Mouse (Mus musculus) embryo, embryonic 10 days (tissue): ENCODE results near the gene Atg14.
A peak's percentile ranks its signal among the peaks of the same experiment; 100 is the strongest.
"Not testable (repeated sequence)": the region's sequence is repeated elsewhere in the genome, so short reads cannot be mapped to it uniquely, and the experiment has no call there.

Experiments used
- DNase-seq: peaks from one replicate; pipeline ENCODE4 v3.0.0-alpha.2; 2015; ENCODE audit warnings: low spot score

Gene Atg14

DNA sequence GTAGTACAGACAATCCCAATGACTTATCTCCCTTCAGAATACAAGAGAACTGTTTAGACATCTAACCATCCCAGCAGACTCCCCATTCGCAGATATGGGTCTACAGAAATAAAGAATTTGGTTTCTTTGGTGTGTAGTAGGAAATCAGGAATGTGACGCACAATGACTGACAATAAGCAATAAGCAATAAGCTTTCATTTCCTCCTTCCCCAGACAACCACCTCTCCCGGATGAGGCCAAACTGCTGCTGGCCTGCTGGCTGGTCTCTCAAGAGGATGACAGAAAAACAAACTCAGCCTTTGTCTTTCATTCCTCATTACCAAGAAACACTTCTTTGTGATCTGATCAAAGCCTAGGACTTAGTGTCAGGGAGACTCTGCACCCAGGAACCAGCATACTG, 28.2 kb downstream of the Atg14 start:
- no peak for DNase-seq

DNA sequence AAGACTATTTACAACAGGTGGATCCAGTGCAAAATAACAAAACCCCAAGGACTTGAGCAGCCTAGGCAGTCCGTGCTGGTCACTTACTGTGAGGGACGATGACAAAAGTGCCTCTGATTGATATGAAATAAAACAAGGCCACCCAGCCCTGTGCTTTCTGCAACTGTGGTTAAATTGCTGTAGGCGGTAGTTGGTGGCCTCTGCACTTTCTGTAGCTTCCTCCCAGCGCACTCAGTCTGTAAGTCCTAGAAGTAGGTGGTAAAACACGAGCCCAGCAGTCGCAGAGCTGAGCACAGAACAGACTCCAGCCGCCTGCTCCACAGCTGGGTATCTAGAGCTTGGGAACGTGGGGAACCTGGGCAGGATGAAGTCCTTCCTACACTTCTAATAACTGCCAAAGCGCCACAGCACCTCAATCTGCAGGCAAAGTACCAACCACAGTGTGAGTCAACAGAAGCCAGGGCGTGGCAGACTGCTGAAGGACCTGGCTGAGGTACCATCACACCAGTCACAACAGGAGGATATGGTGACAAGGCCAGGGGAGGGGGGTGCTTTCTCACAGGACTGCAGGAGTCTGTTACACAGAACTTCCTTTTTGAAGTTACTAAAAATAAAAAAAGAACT, 29.0 kb downstream of the Atg14 start:
- DNase-seq, result no peak

DNA sequence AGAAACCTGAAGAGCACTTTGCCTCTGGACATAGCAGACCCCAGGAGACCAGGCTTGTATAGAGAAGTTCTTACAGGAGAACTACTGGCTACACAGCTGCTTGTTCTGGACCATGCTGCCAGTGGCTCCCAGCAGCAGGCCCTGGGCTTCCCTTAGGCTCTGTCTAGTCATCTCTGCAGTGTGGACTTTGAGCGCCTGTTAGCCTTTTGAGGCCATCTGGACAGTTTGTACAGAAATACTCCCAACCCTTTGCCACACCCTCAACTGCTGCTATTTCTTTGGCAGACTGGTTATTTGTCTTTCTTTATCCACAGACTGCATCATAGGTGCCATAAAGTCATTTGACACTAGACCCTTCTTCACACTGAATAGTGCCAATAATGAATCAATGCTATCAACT, 35.4 kb downstream of the Atg14 start:
- DNase-seq, result no peak

- DNase-seq, result no peak
Observed at GRCm38 (mm10) chr14:47534176-47534525, 36.3 kb downstream of the Atg14 start.

DNA sequence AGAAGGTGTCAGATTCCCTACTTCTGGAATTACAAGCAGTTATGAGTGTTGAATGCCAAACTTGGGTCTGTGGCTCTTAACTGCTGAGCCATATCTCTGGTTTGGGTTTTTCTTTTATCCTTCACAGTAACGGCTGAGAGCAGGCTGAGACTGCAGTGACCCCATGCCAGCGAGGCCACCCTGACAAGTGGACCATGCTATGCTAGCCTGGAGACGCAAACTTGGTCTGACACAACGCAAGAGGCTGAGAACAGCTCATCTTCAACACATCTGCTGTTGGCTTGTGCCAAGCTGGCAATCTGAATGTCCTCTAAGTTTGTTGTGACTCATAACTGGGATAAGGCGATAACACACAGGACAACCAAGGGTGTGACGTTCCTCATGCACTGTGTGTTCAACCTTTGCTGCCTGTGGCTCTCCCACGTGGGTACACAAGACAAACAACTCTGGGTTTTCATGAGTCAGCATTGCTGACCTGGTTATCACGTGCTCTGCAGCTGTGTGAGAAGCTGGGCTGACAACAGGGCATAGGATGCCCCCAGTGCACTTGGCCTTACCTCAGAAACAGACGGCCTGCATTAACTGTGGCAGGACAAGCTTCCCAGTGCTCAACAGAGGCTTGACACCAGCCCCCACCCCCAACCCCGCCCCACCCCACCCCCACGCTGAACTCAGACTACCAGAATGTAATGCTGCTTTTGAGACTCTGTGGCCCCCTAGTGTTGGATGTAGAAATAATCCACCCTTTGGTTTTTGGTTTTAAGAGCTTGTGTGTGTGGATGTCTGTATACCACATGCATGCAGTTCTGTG, 36.9 kb downstream of the Atg14 start:
- DNase-seq, result peak; percentile 72

- no peak for DNase-seq
Observed at GRCm38 (mm10) chr14:47532496-47532895, 38.0 kb downstream of the Atg14 start.

GRCm38 (mm10) chr14:47529592-47529991, 40.9 kb downstream of the Atg14 start:
- not testable (repeated sequence) for DNase-seq

DNA sequence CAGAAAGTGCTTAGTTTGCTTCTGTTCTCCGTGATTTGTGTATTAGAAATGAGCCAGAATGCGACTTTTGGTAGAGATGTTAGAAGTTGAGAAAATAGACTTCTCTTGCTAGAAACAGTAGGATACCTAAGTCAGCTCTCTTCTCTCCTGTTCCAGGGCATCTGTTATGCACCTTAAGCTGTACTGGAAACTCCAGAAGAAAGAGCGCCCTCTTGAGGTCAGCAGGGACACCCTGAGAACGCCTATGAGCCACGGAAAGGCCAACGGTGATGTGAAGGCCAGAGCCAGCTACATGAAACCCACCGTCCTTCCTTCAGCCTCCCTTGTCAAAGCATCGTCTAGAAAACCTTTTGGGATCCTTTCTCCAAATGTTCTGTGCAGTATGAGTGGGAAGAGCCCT, 41.4 kb downstream of the Atg14 start:
- DNase-seq, result peak; percentile 83

DNA sequence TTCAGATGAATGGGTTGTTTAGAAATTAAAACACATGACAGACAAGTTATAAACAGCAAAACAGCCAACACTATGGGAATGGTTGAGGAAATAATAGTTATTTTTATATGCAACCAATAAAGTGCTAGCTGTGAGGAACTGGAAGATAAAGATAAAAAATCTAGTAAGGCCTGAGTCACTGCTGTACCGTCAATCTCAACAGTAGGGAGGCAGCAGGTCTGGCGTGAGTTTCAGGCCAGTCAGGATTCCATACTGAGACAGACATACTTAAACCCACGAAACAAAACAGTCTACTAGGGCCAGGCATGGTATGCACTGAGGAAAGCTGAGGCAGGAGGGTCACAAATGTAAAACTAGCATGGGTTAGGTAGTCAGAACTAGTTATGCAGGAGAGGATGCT, 42.2 kb downstream of the Atg14 start:
- no peak for DNase-seq

GRCm38 (mm10) chr14:47527833-47528232, 42.6 kb downstream of the Atg14 start:
- no peak for DNase-seq

- DNase-seq, result no peak
Observed at GRCm38 (mm10) chr14:47525861-47526260, 44.6 kb downstream of the Atg14 start.

- no peak for DNase-seq
Observed at GRCm38 (mm10) chr14:47525374-47525773, 45.1 kb downstream of the Atg14 start.

DNA sequence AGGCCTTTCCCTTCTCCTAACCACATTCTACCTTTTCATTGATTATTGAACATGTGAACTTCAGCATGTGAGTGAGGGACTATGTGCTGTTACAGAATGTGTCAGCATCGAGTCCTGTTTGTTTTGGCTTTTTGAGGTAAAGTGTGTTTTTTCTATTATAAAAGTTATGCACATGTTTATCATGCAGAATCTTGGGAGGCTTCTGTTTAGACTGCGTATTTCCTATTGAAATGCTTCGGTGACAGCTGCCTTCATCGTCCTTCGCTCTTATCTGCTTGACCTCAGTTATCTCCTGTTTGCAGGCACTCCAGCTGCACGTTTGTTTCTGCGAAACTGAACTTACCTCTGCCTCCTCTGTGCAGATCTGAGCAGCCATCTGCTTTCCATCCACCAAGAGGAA, 48.1 kb downstream of the Atg14 start:
- no peak for DNase-seq

- no peak for DNase-seq
Observed at GRCm38 (mm10) chr14:47521609-47522008, 48.8 kb downstream of the Atg14 start.

DNA sequence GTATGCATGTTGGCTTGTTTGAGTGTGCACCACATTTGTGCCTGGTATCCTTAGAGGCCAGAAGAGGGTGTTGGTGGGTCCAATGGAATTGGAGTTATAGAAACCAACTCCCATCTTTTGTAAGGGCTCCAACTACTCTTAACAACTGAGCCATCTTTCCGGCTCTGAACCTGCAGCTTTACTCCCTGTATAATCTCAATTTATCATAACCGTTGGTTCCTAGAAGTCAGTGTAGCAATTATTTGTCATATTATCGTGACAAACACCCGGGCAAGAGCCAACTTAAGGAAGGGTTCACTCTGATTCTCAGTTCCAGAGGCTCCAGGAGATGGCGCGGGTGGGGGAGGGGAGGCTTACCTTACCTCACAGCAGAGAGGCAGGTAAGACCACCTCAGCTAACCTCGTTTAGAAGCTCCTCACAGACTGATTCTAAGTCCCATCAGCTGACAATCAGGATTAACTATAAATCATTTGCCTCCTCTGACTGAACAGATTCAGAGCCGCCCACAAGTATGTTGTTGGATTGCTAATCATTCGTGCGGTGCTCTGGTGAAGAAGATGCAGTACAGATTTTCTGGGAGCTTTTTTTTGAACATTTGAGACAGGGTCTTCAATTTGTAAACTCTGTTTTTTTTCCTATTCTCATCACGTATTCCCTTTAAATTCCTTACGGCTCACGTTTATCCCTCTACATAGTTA, 49.5 kb downstream of the Atg14 start:
- DNase-seq, result no peak

DNA sequence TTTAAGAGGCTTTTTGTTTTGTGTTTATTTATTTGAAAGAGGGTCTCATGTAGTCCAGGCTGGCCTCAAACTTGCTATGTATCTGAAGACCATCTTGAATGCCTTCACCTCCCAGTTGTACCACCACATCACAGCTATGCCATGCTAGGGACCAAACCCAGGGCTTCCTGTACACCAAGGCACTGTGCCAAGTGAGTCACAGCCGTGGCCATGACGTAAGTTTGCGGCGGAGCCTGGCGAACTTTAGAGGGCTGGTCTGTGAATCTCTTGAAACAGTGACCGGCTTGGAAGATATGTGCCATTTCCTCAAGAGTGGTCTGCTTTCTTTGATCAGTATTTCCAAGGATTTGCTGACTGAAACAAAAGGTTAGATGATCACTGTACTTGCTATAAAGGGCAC, 51.8 kb downstream of the Atg14 start:
- no peak for DNase-seq

DNA sequence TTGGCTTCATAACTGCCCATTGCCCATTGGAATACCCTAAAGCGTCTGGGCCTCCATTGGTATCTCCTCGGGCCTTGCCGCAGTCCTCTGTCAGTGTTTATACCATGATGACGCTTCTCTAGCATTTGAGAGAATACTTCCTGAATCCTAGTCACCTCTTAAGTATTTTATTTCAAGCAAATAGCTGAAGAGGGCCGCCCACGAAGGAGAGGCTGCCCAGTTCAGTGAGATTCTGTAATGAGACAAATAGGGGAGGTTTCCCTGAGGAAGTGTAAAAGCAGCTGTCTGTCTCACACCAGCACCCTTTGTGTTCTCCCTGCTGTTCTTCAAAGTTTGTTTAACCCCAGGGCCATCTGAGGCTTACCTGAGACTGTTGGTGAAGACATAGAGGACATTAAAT, 53.7 kb downstream of the Atg14 start:
- DNase-seq, result no peak

GRCm38 (mm10) chr14:47515636-47516035, 54.8 kb downstream of the Atg14 start:
- no peak for DNase-seq

DNA sequence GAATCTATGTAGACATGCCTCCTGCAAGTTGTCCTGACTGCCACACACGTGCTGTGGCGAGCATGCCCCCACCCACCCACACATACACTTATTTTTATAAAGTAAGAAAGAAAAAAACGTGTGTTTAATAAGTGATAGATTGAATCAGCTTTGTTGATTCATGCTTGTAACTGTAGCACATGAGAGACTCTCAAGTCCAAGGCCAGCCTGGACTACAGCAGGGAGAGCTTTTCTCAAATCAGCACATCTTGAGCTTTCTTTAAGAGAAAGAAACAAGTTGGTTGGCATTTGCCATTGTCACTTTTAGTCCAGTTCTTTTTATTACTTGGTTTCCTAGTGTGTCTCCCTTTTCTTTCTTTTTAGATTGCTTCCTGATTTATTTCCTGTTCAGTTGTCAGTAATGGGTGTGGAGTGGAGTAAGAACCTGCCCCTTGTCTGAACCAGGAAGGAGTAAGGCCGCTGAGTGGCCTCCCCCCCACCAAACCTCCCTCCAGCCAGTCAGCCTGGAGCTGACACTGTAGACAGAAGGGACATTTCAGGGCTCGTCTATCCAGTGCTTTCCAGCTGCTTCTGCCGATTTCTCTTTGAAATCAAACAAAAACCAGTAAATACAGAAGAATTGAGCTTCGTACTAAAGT, 55.5 kb downstream of the Atg14 start:
- no peak for DNase-seq

GRCm38 (mm10) chr14:47513606-47514005, 56.8 kb downstream of the Atg14 start:
- no peak for DNase-seq

GRCm38 (mm10) chr14:47510244-47510643, 60.2 kb downstream of the Atg14 start:
- no peak for DNase-seq

DNA sequence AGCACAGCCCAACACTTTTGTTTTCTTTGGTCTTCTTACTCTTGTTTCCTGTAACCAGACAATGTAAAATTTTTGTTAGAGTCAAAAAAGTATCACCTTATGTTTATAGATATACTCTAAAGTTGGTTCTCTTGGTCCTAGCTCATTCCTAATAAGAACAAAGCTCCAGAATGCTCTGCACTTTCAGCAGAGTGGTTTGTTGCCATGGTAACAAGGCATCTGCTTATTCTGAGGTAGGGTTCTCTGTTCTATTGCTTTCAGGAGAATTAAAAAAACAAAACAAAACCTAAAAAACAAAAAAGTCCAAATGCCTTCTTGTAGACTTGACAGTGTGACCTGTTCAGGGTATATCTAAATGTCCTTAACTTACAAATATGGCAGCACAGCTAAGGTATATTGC, 62.4 kb downstream of the Atg14 start:
- DNase-seq, result no peak

- no peak for DNase-seq
Observed at GRCm38 (mm10) chr14:47506676-47507075, 63.8 kb downstream of the Atg14 start.
